Mouse (Mus musculus) thymus, adult 2 months (tissue): ENCODE data around the gene Gm45234.

ENCODE experiments used
- CTCF ChIP-seq: fragments of 200-500 bp; IDR thresholded peaks from 2 replicates; pipeline ENCODE4 v1.5.1; 2012; ENCODE audit warnings: mild to moderate bottlenecking, control low read depth, low read length, moderate library complexity, borderline replicate concordance; ENCODE audit not compliant: control insufficient read depth, poor library complexity, insufficient read depth; ENCODE audit errors: extremely low read depth
- POLR2A ChIP-seq: fragments of 200-500 bp; IDR thresholded peaks from 2 replicates; pipeline ENCODE4 v1.6.1; 2012; ENCODE audit warnings: mild to moderate bottlenecking, low read length, control low read depth, moderate library complexity; ENCODE audit not compliant: control insufficient read depth, poor library complexity, insufficient read depth; ENCODE audit errors: extremely low read depth

DNA sequence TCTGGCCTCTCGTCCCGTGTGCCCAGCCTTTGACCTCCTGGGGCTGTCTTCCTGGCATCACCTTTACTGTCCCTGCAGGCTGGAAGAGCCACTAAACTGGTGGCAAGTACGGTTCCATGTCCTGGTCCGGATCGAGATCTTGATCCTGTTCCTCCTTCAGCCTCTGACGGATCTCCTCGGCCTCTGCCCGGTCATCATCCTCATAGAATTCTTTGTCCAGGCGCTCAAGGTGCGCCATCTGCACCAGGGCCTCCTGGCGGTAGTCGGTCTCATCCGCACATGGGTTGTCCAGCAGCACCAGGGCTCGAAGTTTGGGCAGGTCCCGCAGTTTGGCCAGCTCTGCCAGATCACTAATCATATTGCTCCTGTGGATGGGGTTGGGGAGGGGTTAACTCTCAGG, 14.7 kb upstream of the Gm45234 start:
- TF ChIP-seq POLR2A (no peak), CTCF (no peak)
